Mouse (Mus musculus): ENCODE data around the gene Ndufa7.
"Not testable (repeated sequence)": the region's sequence is repeated elsewhere in the genome, so short reads cannot be mapped to it uniquely, and the experiment has no call there.

The Ndufa7 gene

GRCm38 (mm10) chr17:33884320-33884719 is 59.9 kb downstream of the Ndufa7 start:
- not testable (repeated sequence) for DNase-seq

GRCm38 (mm10) chr17:33887802-33888201 is 63.4 kb downstream of the Ndufa7 start:
- not testable (repeated sequence) for DNase-seq

Data from spleen, adult 18-20 months (tissue).